ENCODE assay signal across 26 mouse cellular contexts in the genomic region with DNA sequence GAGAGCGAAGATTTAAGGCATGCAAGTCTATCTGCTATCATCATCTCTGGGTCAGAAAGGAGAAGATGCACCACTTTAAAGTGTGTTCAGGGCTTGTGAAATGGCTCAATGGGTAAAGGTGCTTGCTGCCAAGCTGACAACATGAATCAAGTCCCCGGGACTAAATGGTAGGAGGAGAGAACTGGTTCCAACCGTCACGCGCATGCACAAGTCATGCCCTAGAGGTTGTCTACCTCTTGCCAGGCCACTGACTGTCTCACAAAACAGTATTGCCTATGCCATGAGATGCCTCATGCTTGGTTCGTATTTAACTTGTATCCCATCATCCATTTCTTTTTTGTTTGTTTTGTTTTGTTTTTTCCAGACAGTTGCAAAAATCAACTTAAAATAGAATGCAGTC. TPM values are rescaled to one million over a fixed set of nuclear protein-coding genes. Genes with fewer than 3 reads are reported as not detected.
DNase-seq lines count a peak whose midpoint lies in the region; ATAC-seq and TF ChIP-seq lines count a peak whose summit lies in the region.
"Had no signal": no experiment of that assay in that cellular context is flagged by ENCODE, and none has a peak within 500 bp of the region (broad histone marks: within the 10 kb centered on the region; RNA-seq: fewer than 3 reads in every experiment).

No protein-coding gene starts in this region.

- no peak overlapping the region for H3K9ac ChIP-seq in hindbrain, embryonic 13.5 days
- H3K9ac ChIP-seq in hindbrain, postnatal 0 days (replicated peaks; ENCODE audit: low read length): no peak overlapping the region
- no peak overlapping the region for H3K9ac ChIP-seq in liver, adult 2 months (ENCODE audit: low read depth, low read length)
- H3K9ac ChIP-seq in liver, embryonic 12.5 days: no peak overlapping the region
- no peak overlapping the region for H3K9ac ChIP-seq in kidney, embryonic 14.5 days (ENCODE audit: low read depth, low read length)
- H3K9ac ChIP-seq: embryonic facial prominence, embryonic 13.5 days; forebrain, embryonic 12.5 days; heart, embryonic 15.5 days; hindbrain, embryonic 12.5 days; midbrain, embryonic 13.5 days had no signal

- 0 out of 2 replicates have a peak overlapping the region, but pooled peaks have one; percentile 30 for H3K27ac ChIP-seq in hindbrain, embryonic 13.5 days
- no peak overlapping the region for H3K27ac ChIP-seq in hindbrain, postnatal 0 days
- H3K27ac ChIP-seq in liver, adult 2 months (replicated peaks; ENCODE audit: insufficient read depth, low read depth, low read length): peak overlapping the region; percentile 22; the same call in 1 of the 2 replicates
- H3K27ac ChIP-seq in liver, embryonic 12.5 days: no peak overlapping the region
- peak overlapping the region; percentile 44; the same call in 1 of the 2 replicates for H3K27ac ChIP-seq in kidney, embryonic 14.5 days (ENCODE audit: low read depth, low read length)
- H3K27ac ChIP-seq: embryonic facial prominence, embryonic 13.5 days; forebrain, embryonic 12.5 days; heart, embryonic 15.5 days; hindbrain, embryonic 12.5 days; macrophage; midbrain, embryonic 13.5 days had no signal

- H3K4me1 ChIP-seq in hindbrain, embryonic 13.5 days (replicated peaks): peaks cover 21% of the 10 kb centered on the region
- H3K4me1 ChIP-seq in hindbrain, postnatal 0 days (ENCODE audit: insufficient read depth, low read length): no peaks in the 10 kb centered on the region
- peaks cover 1% of the 10 kb centered on the region for H3K4me1 ChIP-seq in liver, adult 2 months (ENCODE audit: control insufficient read depth, insufficient read depth, low read length)
- peaks cover 27% of the 10 kb centered on the region for H3K4me1 ChIP-seq in liver, embryonic 12.5 days
- peaks cover 25% of the 10 kb centered on the region for H3K4me1 ChIP-seq in kidney, embryonic 14.5 days (ENCODE audit: control insufficient read depth, insufficient read depth, low read length)

- no peaks in the 10 kb centered on the region for H3K9me3 ChIP-seq in hindbrain, embryonic 13.5 days
- H3K9me3 ChIP-seq in hindbrain, postnatal 0 days (ENCODE audit: low read length): no peaks in the 10 kb centered on the region
- H3K9me3 ChIP-seq in liver, embryonic 12.5 days (replicated peaks): no peaks in the 10 kb centered on the region
- H3K9me3 ChIP-seq in kidney, embryonic 14.5 days (ENCODE audit: control insufficient read depth, low read length): no peaks in the 10 kb centered on the region
- H3K9me3 ChIP-seq: embryonic facial prominence, embryonic 13.5 days; forebrain, embryonic 12.5 days; heart, embryonic 10.5 days; heart, embryonic 15.5 days; hindbrain, embryonic 12.5 days; midbrain, embryonic 13.5 days had no signal

- no peak for ATAC-seq in hindbrain, embryonic 13.5 days (ENCODE audit: low FRiP score)
- ATAC-seq in hindbrain, postnatal 0 days: no peak
- ATAC-seq in liver, embryonic 12.5 days: no peak
- no peak for ATAC-seq in kidney, embryonic 14.5 days (ENCODE audit: low FRiP score, low TSS enrichment)
- ATAC-seq: activated CD4-positive, CD25-positive, alpha-beta regulatory T cell, adult 4 months; CD4-positive, CD25-positive, alpha-beta regulatory T cell, adult 4 months; intestine, postnatal 0 days had no signal

- 90% methylated on average over 6 of the region's 6 CpGs for WGBS in hindbrain, embryonic 13.5 days
- 73% methylated on average over 6 of the region's 6 CpGs for whole genome bisulfite sequencing in hindbrain, postnatal 0 days
- WGBS in liver, adult 2 months: 29% methylated on average over 6 of the region's 6 CpGs
- 82% methylated on average over 6 of the region's 6 CpGs for WGBS in liver, embryonic 12.5 days (ENCODE audit: insufficient replicate concordance)
- WGBS in kidney, embryonic 14.5 days: 74% methylated on average over 6 of the region's 6 CpGs

- H3K36me3 ChIP-seq in hindbrain, embryonic 13.5 days: no peaks in the 10 kb centered on the region; the same call in 1 of the 2 replicates
- no peaks in the 10 kb centered on the region for H3K36me3 ChIP-seq in hindbrain, postnatal 0 days (ENCODE audit: insufficient read depth, low read length)
- H3K36me3 ChIP-seq in liver, adult 2 months (ENCODE audit: control insufficient read depth, insufficient read depth, low read length): no peaks in the 10 kb centered on the region
- H3K36me3 ChIP-seq in liver, embryonic 12.5 days: peaks cover 19% of the 10 kb centered on the region
- H3K36me3 ChIP-seq in kidney, embryonic 14.5 days (ENCODE audit: control insufficient read depth, insufficient read depth, low read length): no peaks in the 10 kb centered on the region; the same call in 1 of the 2 replicates
- H3K36me3 ChIP-seq: forebrain, embryonic 12.5 days; heart, embryonic 15.5 days; hindbrain, embryonic 12.5 days; midbrain, embryonic 13.5 days had no signal

- no peak overlapping the region for H3K4me3 ChIP-seq in hindbrain, embryonic 13.5 days
- no peak overlapping the region for H3K4me3 ChIP-seq in hindbrain, postnatal 0 days (ENCODE audit: low read length)
- H3K4me3 ChIP-seq in liver, adult 2 months (ENCODE audit: insufficient read depth, low read depth, low read length): no peak overlapping the region
- H3K4me3 ChIP-seq in liver, embryonic 12.5 days: no peak overlapping the region
- no peak overlapping the region for H3K4me3 ChIP-seq in kidney, embryonic 14.5 days (ENCODE audit: low read length)
- H3K4me3 ChIP-seq: embryonic facial prominence, embryonic 13.5 days; forebrain, embryonic 12.5 days; heart, embryonic 10.5 days; heart, embryonic 15.5 days; hindbrain, embryonic 12.5 days; midbrain, embryonic 13.5 days had no signal

- TF ChIP-seq POLR2A in liver, adult 2 months (IDR thresholded peaks at IDR 0.05; ENCODE audit: extremely low read depth, insufficient read depth, low read length): no peak

- no peaks in the 10 kb centered on the region for H3K27me3 ChIP-seq in hindbrain, embryonic 13.5 days
- H3K27me3 ChIP-seq in hindbrain, postnatal 0 days (ENCODE audit: insufficient read depth, low read length): no peaks in the 10 kb centered on the region
- H3K27me3 ChIP-seq in liver, adult 2 months (ENCODE audit: control insufficient read depth, insufficient read depth, low read length): no peaks in the 10 kb centered on the region
- no peaks in the 10 kb centered on the region for H3K27me3 ChIP-seq in liver, embryonic 12.5 days (replicated peaks)
- no peaks in the 10 kb centered on the region for H3K27me3 ChIP-seq in kidney, embryonic 14.5 days (ENCODE audit: control insufficient read depth, insufficient read depth, low read length)
- H3K27me3 ChIP-seq: embryonic facial prominence, embryonic 13.5 days; forebrain, embryonic 12.5 days; heart, embryonic 15.5 days; hindbrain, embryonic 12.5 days; midbrain, embryonic 13.5 days had no signal

- no peaks in the 10 kb centered on the region for H3K79me2 ChIP-seq in liver, adult 2 months (ENCODE audit: control insufficient read depth, insufficient read depth, low read length)

- no peak for DNase-seq in hindbrain, postnatal 0 days (ENCODE audit: low spot score)
- DNase-seq in liver, adult 2 months (ENCODE audit: extremely low read depth, low read depth, low spot score): peak; percentile 80
- DNase-seq in kidney, postnatal 25 days: peak; percentile 17 to 64
- no peak for DNase-seq in T-cell, adult 2 months (ENCODE audit: low spot score)
- DNase-seq in embryo, embryonic 10.5 days (ENCODE audit: low spot score): no peak
- DNase-seq: adrenal gland, adult 2 months; adrenal gland, postnatal 36 days; cerebellum, adult 18-20 months; heart, adult 11 months; layer of hippocampus, postnatal 36 days; lung, adult 18-20 months had no signal

- no peak overlapping the region for H3K4me2 ChIP-seq in hindbrain, embryonic 13.5 days
- H3K4me2 ChIP-seq in hindbrain, postnatal 0 days (ENCODE audit: low read depth, low read length): no peak overlapping the region
- H3K4me2 ChIP-seq in liver, embryonic 12.5 days: no peak overlapping the region
- no peak overlapping the region for H3K4me2 ChIP-seq in kidney, embryonic 14.5 days (replicated peaks; ENCODE audit: low read depth, low read length)
- H3K4me2 ChIP-seq: embryonic facial prominence, embryonic 13.5 days; forebrain, embryonic 12.5 days; heart, embryonic 15.5 days; hindbrain, embryonic 12.5 days; liver, embryonic 11.5 days; midbrain, embryonic 13.5 days had no signal

- no peak for TF ChIP-seq CTCF in hindbrain, postnatal 0 days (IDR thresholded peaks at IDR 0.05; ENCODE audit: low read depth)
- no peak for TF ChIP-seq CTCF in liver, adult 2 months (IDR thresholded peaks at IDR 0.05; ENCODE audit: low read depth, low read length)

RNA-seq across cellular contexts. Expression of a gene that starts 48.9 kb away (rescaled TPM):
- polyA plus RNA-seq in hindbrain, embryonic 13.5 days (2015; fragmentation: Nextera tagmentation; extraction: Ambion mirVana): 43.7 and 45.0 TPM in 2 replicates
- 8.9 and 13.3 TPM in 2 replicates for total RNA-seq in hindbrain, postnatal 0 days (2014; rRNA removed)
- 16.1 and 16.6 TPM in 2 replicates for polyA plus RNA-seq in hindbrain, postnatal 0 days (2015; fragmentation: Nextera tagmentation; extraction: Ambion mirVana)
- total RNA-seq in liver, adult 2 months (2014; rRNA removed): 0.27 and 0.46 TPM in 2 replicates
- polyA plus RNA-seq in liver, adult 2 months (2012; rRNA removed): 0.05 and 0.21 TPM in 2 replicates
- polyA plus RNA-seq in liver, embryonic 12.5 days (2016; fragmentation: Nextera tagmentation; extraction: Ambion mirVana): 32.0 and 33.7 TPM in 2 replicates
- polyA plus RNA-seq in kidney, embryonic 14.5 days (2014; fragmentation: Nextera tagmentation; extraction: Ambion mirVana): 56.0 and 73.4 TPM in 2 replicates
- total RNA-seq: layer of hippocampus, adult 8-10 months; layer of hippocampus, postnatal 36 days had no signal

Comparison
In these comparisons a context has a peak if more than half of its experiments do, and no peak if none do; other contexts are left out.
1. H3K27ac ChIP-seq: peak in hindbrain, embryonic 13.5 days (single experiment), liver, adult 2 months (single experiment) and kidney, embryonic 14.5 days (single experiment); none in hindbrain, postnatal 0 days (single experiment) and liver, embryonic 12.5 days (single experiment).
2. RNA of a gene that starts 48.9 kb away (polyA plus RNA-seq): 56.0 to 73.4 TPM in kidney, embryonic 14.5 days, 43.7 to 45.0 TPM in hindbrain, embryonic 13.5 days, 32.0 to 33.7 TPM in liver, embryonic 12.5 days and 16.1 to 16.6 TPM in hindbrain, postnatal 0 days; 0.05 to 0.21 TPM in liver, adult 2 months; every median in the first group is over 10 times any median in the second.
3. DNase-seq: peak in liver, adult 2 months (single experiment) and kidney, postnatal 25 days (2 of 2); none in hindbrain, postnatal 0 days (single experiment), T-cell, adult 2 months (single experiment) and embryo, embryonic 10.5 days (single experiment).